Comparison of ENCODE assay signal across 14 mouse cellular contexts in genomic region chr4:54602513-54603205, GRCm38 (mm10).
DNase-seq lines count a peak whose midpoint lies in the region; ATAC-seq lines count a peak whose summit lies in the region.
"Had no signal": no experiment of that assay in that cellular context is flagged by ENCODE, and none has a peak within 500 bp of the region (broad histone marks: within the 10 kb centered on the region; RNA-seq: fewer than 3 reads in every experiment).

No protein-coding gene starts in this region.

- H3K27ac ChIP-seq in intestine, embryonic 14.5 days (ENCODE audit: low read depth) = peak overlapping the region; percentile 29; the same call in 1 of the 2 replicates
- H3K27ac ChIP-seq in intestine, embryonic 16.5 days (ENCODE audit: low read length) = no peak overlapping the region
- peak overlapping the region; percentile 71 for H3K27ac ChIP-seq in neural tube, embryonic 11.5 days (ENCODE audit: low read depth, low read length)
- H3K27ac ChIP-seq in limb, embryonic 10.5 days = peak overlapping the region; percentile 74
- H3K27ac ChIP-seq: heart, embryonic 13.5 days; liver, embryonic 13.5 days had no signal

- ATAC-seq in intestine, embryonic 14.5 days (replicated peaks; ENCODE audit: low FRiP score, low TSS enrichment, low read depth) = no peak
- ATAC-seq in intestine, embryonic 16.5 days = no peak
- no peak for ATAC-seq in neural tube, embryonic 11.5 days (ENCODE audit: insufficient read depth, low FRiP score, low TSS enrichment)
- ATAC-seq in megakaryocyte-erythroid progenitor cell, adult 5-6 weeks (replicated peaks; ENCODE audit: low FRiP score, low TSS enrichment, poor library complexity, severe bottlenecking) = no peak

- no peak overlapping the region for H3K4me2 ChIP-seq in intestine, embryonic 14.5 days (ENCODE audit: low read length)
- no peak overlapping the region for H3K4me2 ChIP-seq in intestine, embryonic 16.5 days (ENCODE audit: low read depth, low read length)
- H3K4me2 ChIP-seq in neural tube, embryonic 11.5 days (ENCODE audit: low read depth) = no peak overlapping the region
- H3K4me2 ChIP-seq: heart, embryonic 13.5 days; liver, embryonic 13.5 days had no signal

- no peaks in the 10 kb centered on the region for H3K4me1 ChIP-seq in intestine, embryonic 14.5 days (replicated peaks; ENCODE audit: control insufficient read depth, insufficient read depth, low read length)
- H3K4me1 ChIP-seq in intestine, embryonic 16.5 days (ENCODE audit: control insufficient read depth, insufficient read depth, low read length) = no peaks in the 10 kb centered on the region
- no peaks in the 10 kb centered on the region for H3K4me1 ChIP-seq in neural tube, embryonic 11.5 days (ENCODE audit: control insufficient read depth, insufficient read depth, low read length)
- H3K4me1 ChIP-seq in limb, embryonic 10.5 days = peaks cover 9% of the 10 kb centered on the region
- H3K4me1 ChIP-seq: heart, embryonic 13.5 days; liver, embryonic 13.5 days had no signal

- no peaks in the 10 kb centered on the region for H3K9me3 ChIP-seq in intestine, embryonic 14.5 days (ENCODE audit: control insufficient read depth, low read length)
- no peaks in the 10 kb centered on the region for H3K9me3 ChIP-seq in intestine, embryonic 16.5 days (ENCODE audit: control insufficient read depth, low read length)
- H3K9me3 ChIP-seq in neural tube, embryonic 11.5 days (ENCODE audit: control insufficient read depth, low read length) = no peaks in the 10 kb centered on the region
- H3K9me3 ChIP-seq in limb, embryonic 10.5 days (replicated peaks) = no peaks in the 10 kb centered on the region
- H3K9me3 ChIP-seq: heart, embryonic 13.5 days; liver, embryonic 13.5 days had no signal

- DNase-seq in intestine, embryonic 14.5 days (ENCODE audit: low spot score) = no peak
- no peak for DNase-seq in neural tube, embryonic 11.5 days (ENCODE audit: low spot score)
- DNase-seq in neural tube, embryonic 10.5 days (ENCODE audit: extremely low spot score, low spot score) = no peak
- no peak for DNase-seq in limb, embryonic 10.5 days (ENCODE audit: low spot score)
- DNase-seq in urinary bladder, postnatal 25 days (ENCODE audit: low spot score) = no peak
- DNase-seq: adrenal gland, adult 8-10 months; heart, postnatal 4 days; kidney, adult 8-10 months; liver, embryonic 13.5 days; lung, postnatal 36 days; thymus, postnatal 25 days had no signal

- no peaks in the 10 kb centered on the region for H3K36me3 ChIP-seq in intestine, embryonic 14.5 days (ENCODE audit: control insufficient read depth, insufficient read depth, low read length)
- H3K36me3 ChIP-seq in intestine, embryonic 16.5 days (ENCODE audit: control insufficient read depth, insufficient read depth, low read length) = no peaks in the 10 kb centered on the region
- H3K36me3 ChIP-seq in neural tube, embryonic 11.5 days (ENCODE audit: control insufficient read depth, insufficient read depth, low read length) = no peaks in the 10 kb centered on the region
- H3K36me3 ChIP-seq in limb, embryonic 10.5 days = no peaks in the 10 kb centered on the region
- H3K36me3 ChIP-seq: heart, embryonic 13.5 days; liver, embryonic 13.5 days had no signal

- H3K4me3 ChIP-seq in intestine, embryonic 14.5 days (ENCODE audit: low read depth, low read length) = no peak overlapping the region
- H3K4me3 ChIP-seq in intestine, embryonic 16.5 days (ENCODE audit: low read length) = no peak overlapping the region
- H3K4me3 ChIP-seq in neural tube, embryonic 11.5 days (ENCODE audit: low read depth, low read length) = no peak overlapping the region
- no peak overlapping the region for H3K4me3 ChIP-seq in limb, embryonic 10.5 days
- H3K4me3 ChIP-seq: heart, embryonic 13.5 days; liver, embryonic 13.5 days had no signal

- H3K27me3 ChIP-seq in intestine, embryonic 14.5 days (replicated peaks; ENCODE audit: control insufficient read depth, insufficient read depth, low read length) = no peaks in the 10 kb centered on the region
- no peaks in the 10 kb centered on the region for H3K27me3 ChIP-seq in intestine, embryonic 16.5 days (replicated peaks; ENCODE audit: control insufficient read depth, insufficient read depth, low read length)
- no peaks in the 10 kb centered on the region for H3K27me3 ChIP-seq in neural tube, embryonic 11.5 days (ENCODE audit: control insufficient read depth, insufficient read depth, low read length)
- H3K27me3 ChIP-seq in limb, embryonic 10.5 days (ENCODE audit: low read depth, poor library complexity, severe bottlenecking) = no peaks in the 10 kb centered on the region
- H3K27me3 ChIP-seq: heart, embryonic 13.5 days; liver, embryonic 13.5 days had no signal

- 80% methylated on average over 6 of the region's 6 CpGs for WGBS in intestine, embryonic 14.5 days
- WGBS in intestine, embryonic 16.5 days = 80% methylated on average over 6 of the region's 6 CpGs
- WGBS in neural tube, embryonic 11.5 days = 77% methylated on average over 6 of the region's 6 CpGs
- whole genome bisulfite sequencing in limb, embryonic 10.5 days = 67% methylated on average over 6 of the region's 6 CpGs

- no peak overlapping the region for H3K9ac ChIP-seq in intestine, embryonic 14.5 days (ENCODE audit: low read length)
- H3K9ac ChIP-seq in intestine, embryonic 16.5 days (ENCODE audit: low read depth, low read length) = no peak overlapping the region
- no peak overlapping the region for H3K9ac ChIP-seq in neural tube, embryonic 11.5 days (ENCODE audit: low read length)
- H3K9ac ChIP-seq: heart, embryonic 13.5 days; liver, embryonic 13.5 days had no signal
